Mouse (Mus musculus) heart, embryonic 13.5 days (tissue): ENCODE results near the gene Opalin. TPM values are rescaled to one million over a fixed set of nuclear protein-coding genes. Genes with fewer than 3 reads are reported as not detected.

Source experiments
- ATAC-seq: fragments of 200-750 bp; cut with Nextera tagmentation; 2 replicates; pipeline ENCODE4 v1.8.0; 2017; ENCODE audit warnings: moderate TSS enrichment; ENCODE audit not compliant: insufficient number of reproducible peaks, low FRiP score, low TSS enrichment; ENCODE audit errors: extremely low read depth
- H3K27ac ChIP-seq: fragments of 300-500 bp; sonication (generic); replicated peaks from 2 replicates; pipeline ENCODE4 v1.5.1; 2015; ENCODE audit warnings: moderate library complexity, mild to moderate bottlenecking, inconsistent platforms
- H3K27me3 ChIP-seq: fragments of 300-500 bp; sonication (generic); replicated peaks from 2 replicates; pipeline ENCODE4 v1.6.1; 2015; ENCODE audit warnings: mild to moderate bottlenecking, inconsistent platforms
- H3K36me3 ChIP-seq: fragments of 300-500 bp; sonication (generic); 2 replicates; pipeline ENCODE4 v1.6.1; 2015; ENCODE audit warnings: mild to moderate bottlenecking, inconsistent platforms
- H3K4me1 ChIP-seq: fragments of 300-500 bp; sonication (generic); 2 replicates; pipeline ENCODE4 v1.6.1; 2015; ENCODE audit warnings: inconsistent platforms
- H3K4me2 ChIP-seq: fragments of 300-500 bp; sonication (generic); 2 replicates; pipeline ENCODE4 v1.6.1; 2015; ENCODE audit warnings: inconsistent platforms, mild to moderate bottlenecking, moderate library complexity
- H3K4me3 ChIP-seq: fragments of 300-500 bp; sonication (generic); 2 replicates; pipeline ENCODE4 v1.5.1; 2015; ENCODE audit warnings: moderate library complexity, mild to moderate bottlenecking, inconsistent platforms
- H3K9ac ChIP-seq: fragments of 300-500 bp; sonication (generic); 2 replicates; pipeline ENCODE4 v1.6.1; 2015; ENCODE audit warnings: inconsistent platforms, mild to moderate bottlenecking, moderate library complexity
- H3K9me3 ChIP-seq: fragments of 300-500 bp; sonication (generic); 2 replicates; pipeline ENCODE4 v1.6.1; 2016; ENCODE audit warnings: inconsistent platforms
- WGBS: fragments of 180-500 bp; shearing (Covaris S2); methylation state at CpG from one replicate; pipeline ENCODE4 v1.1.7; 2015; ENCODE audit warnings: mixed read lengths; 5-methylcytosine and 5-hydroxymethylcytosine counted together
- polyA plus RNA-seq: library from polyadenylated mRNA; unstranded; fragments of >200 nt; fragmentation: Nextera tagmentation; extraction: Ambion mirVana; gene quantifications from 2 replicates; pipeline ENCODE4 v1.2.1, GENCODE M21; 2015

Opalin gene
- polyA plus RNA-seq, 1 experiment from 2014 or later: 0.15 TPM

DNA sequence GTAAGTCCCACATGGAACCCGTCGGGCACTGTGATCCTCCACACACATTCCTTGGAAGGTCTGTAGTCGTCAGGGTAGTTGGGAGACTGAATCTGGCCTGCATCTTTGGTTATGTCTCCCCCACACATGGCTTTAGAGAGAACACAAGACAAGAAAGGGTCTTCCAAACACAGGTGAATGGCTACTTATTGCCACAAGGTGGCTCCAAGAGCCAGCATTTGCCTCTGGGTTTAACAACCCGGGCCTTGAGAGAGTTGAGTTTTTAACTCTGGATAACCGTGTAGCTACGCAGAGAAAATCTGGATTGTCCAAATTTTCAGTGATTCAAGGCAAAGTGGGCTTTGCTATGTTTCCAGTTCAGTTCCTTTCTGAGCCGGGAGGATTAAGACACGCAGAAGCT is 28.0 kb upstream of the Opalin start:
- Histone ChIP-seq H3K9ac (no peak overlapping the region), H3K36me3 (no peaks in the 10 kb centered on the region), H3K4me1 (no peaks in the 10 kb centered on the region), H3K27ac (no peak overlapping the region), H3K9me3 (no peaks in the 10 kb centered on the region), H3K4me3 (no peak overlapping the region), H3K4me2 (no peak overlapping the region), H3K27me3 (peaks cover 15% of the 10 kb centered on the region; the same call in 1 of the 2 replicates)
- WGBS: 44% methylated on average over 8 of the region's 8 CpGs
- ATAC-seq: no peak

DNA sequence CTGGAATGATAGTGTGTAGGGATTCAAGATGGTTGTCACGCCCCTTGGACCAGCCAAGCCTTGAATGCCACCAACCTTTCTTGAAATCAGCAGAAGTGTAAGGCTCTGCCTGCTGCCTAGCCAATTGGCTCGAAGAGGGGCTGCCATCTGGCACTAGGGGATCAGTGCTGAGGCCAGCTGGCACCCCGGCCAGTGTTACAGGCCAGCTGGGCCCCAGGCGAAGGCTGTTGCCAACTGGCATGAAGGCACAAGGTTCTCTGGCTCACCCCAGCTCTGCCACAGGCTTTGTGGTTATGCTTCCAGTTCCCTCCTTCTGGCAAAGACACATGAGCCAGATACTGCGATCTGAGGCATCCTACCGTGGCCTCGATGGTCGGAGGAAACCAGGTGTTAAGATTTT is 24.5 kb upstream of the Opalin start:
- H3K4me2 ChIP-seq: no peak overlapping the region
- H3K4me3 ChIP-seq: no peak overlapping the region
- no peak for ATAC-seq
- WGBS: 79% methylated on average over 8 of the region's 8 CpGs
- H3K4me1 ChIP-seq: no peaks in the 10 kb centered on the region
- no peaks in the 10 kb centered on the region for H3K9me3 ChIP-seq
- no peaks in the 10 kb centered on the region for H3K36me3 ChIP-seq
- H3K27me3 ChIP-seq: peaks cover 14% of the 10 kb centered on the region; the same call in 1 of the 2 replicates
- no peak overlapping the region for H3K9ac ChIP-seq
- no peak overlapping the region for H3K27ac ChIP-seq

DNA sequence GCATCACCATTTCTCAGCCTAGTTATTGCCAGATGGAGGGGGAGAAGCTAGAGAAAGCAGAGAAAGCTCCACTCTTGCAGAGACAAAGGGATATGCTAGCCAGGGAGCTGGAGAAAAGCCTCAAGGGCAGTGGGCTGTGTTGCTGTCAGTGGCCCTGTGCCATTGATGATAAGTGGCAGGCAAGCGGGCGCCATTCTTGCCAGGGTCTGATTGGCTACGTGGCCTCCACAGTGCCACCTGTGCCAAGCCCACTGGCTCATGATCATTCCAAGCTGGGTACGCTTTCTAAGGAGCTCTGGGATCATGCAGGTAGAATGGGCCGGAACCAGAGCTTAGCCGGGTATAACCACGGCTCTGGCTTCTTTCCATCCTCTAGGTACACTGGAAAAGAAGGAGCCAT is 23.9 kb upstream of the Opalin start:
- ATAC-seq: no peak
- H3K27me3 ChIP-seq: peaks cover 16% of the 10 kb centered on the region; the same call in 1 of the 2 replicates
- WGBS: 91% methylated on average over 7 of the region's 7 CpGs
- no peaks in the 10 kb centered on the region for H3K9me3 ChIP-seq
- no peak overlapping the region for H3K9ac ChIP-seq
- no peaks in the 10 kb centered on the region for H3K4me1 ChIP-seq
- no peak overlapping the region for H3K4me3 ChIP-seq
- no peaks in the 10 kb centered on the region for H3K36me3 ChIP-seq
- no peak overlapping the region for H3K27ac ChIP-seq
- no peak overlapping the region for H3K4me2 ChIP-seq

DNA sequence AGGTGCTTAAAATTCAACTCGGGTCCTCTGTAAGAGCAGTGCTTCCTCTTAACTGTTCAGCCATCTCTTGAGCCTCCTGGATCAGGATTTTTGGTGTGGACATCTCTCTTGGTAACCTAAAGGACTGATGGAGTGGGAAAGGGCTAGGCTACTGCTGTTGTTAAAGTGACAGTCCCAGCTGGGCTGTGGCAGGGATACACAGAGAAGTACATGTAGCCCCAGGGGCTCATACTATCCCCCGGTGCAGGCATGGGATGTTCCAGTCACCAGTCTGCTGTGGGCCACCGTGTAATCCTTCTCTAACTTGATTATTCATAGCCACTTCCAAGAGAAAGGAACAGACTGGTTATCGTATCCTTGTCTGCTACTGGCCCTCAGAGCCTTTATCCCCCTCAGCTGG is 20.1 kb upstream of the Opalin start:
- Histone ChIP-seq H3K4me3 (no peak overlapping the region), H3K4me2 (no peak overlapping the region), H3K27me3 (0 out of 2 replicates have a peak, but pooled peaks cover 11% of the 10 kb centered on the region), H3K4me1 (no peaks in the 10 kb centered on the region), H3K9me3 (no peaks in the 10 kb centered on the region), H3K9ac (no peak overlapping the region), H3K27ac (no peak overlapping the region), H3K36me3 (no peaks in the 10 kb centered on the region)
- no peak for ATAC-seq
- WGBS: 54% methylated on average over 4 of the region's 4 CpGs

DNA sequence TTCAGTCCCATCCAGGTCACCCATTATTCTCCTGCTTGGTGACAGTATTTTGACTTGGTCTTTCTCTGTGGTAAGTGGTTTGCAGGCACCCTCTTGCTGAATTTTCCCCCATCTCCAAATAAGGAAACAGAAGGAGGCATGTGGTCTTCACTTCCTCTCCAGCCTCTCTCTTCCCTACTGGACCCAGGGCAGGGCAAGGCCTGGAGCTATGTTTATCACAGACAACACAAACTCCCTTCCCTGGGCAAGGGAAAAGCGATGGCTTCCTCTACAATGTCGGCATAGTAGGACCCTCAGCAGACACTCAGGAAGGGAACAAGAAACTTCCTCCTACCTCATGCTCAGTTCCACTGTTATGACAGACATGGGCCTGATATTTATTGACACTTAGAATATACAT is 15.0 kb upstream of the Opalin start:
- Histone ChIP-seq H3K27ac (no peak overlapping the region), H3K4me1 (peaks cover 4% of the 10 kb centered on the region; the same call in 1 of the 2 replicates), H3K27me3 (peaks cover 28% of the 10 kb centered on the region), H3K9me3 (no peaks in the 10 kb centered on the region), H3K4me3 (no peak overlapping the region), H3K36me3 (no peaks in the 10 kb centered on the region), H3K4me2 (no peak overlapping the region), H3K9ac (no peak overlapping the region)
- ATAC-seq: no peak
- WGBS: 55% methylated on average over 2 of the region's 2 CpGs

DNA sequence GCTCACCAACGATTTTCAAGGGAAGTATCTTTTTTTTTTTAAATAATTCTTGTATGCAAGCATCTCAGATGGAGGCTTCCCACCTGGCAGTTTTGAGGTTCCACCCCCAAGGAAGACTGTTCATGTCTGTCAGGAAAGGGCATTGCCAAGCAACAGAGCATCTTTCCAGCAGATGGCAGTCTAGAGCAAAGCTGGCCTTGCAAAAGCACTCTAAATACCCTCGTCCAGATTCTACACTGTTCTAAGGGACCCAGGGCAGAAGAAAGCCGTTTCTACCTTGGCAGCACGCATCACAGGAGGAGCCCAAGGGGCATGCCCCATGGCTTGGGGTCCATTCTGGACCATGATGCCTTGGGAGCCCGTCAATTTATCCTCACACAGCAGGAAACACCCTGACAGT is 12.9 kb upstream of the Opalin start:
- H3K27me3 ChIP-seq: peaks cover 27% of the 10 kb centered on the region
- H3K36me3 ChIP-seq: no peaks in the 10 kb centered on the region
- no peak overlapping the region for H3K4me3 ChIP-seq
- H3K27ac ChIP-seq: no peak overlapping the region
- ATAC-seq: no peak
- H3K4me1 ChIP-seq: peaks cover 4% of the 10 kb centered on the region; the same call in 1 of the 2 replicates
- H3K4me2 ChIP-seq: no peak overlapping the region
- 12% methylated on average over 5 of the region's 5 CpGs for WGBS
- H3K9me3 ChIP-seq: no peaks in the 10 kb centered on the region
- peak overlapping the region; percentile 33; the same call in 1 of the 2 replicates for H3K9ac ChIP-seq

DNA sequence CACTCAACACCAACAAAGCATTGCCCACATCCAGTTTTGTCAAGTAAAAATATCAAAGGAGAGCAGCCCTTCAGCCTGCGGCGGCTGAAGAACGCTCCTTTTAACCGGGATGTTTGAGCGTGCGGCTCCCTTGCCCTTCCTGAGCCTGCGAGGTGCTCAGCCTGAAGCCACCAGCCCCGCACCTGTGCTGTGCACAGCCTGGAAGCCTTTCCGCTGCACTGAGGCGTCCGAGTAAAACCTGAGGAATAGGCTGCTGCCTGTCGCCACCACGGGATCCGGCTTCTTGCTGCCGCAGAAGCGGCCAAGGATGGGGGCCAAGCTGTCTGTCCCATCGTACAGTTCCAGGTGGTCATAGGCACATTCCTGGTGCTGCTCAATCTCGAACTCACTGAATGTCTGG is 11.6 kb upstream of the Opalin start:
- Histone ChIP-seq H3K27me3 (peaks cover 30% of the 10 kb centered on the region), H3K9ac (peak overlapping the region; percentile 33; the same call in 1 of the 2 replicates), H3K9me3 (no peaks in the 10 kb centered on the region), H3K36me3 (no peaks in the 10 kb centered on the region), H3K4me2 (peak overlapping the region; percentile 41), H3K4me3 (peak overlapping the region; percentile 5; the same call in 1 of the 2 replicates), H3K27ac (no peak overlapping the region), H3K4me1 (peaks cover 4% of the 10 kb centered on the region; the same call in 1 of the 2 replicates)
- WGBS: 34% methylated on average over 18 of the region's 18 CpGs
- ATAC-seq: no peak

DNA sequence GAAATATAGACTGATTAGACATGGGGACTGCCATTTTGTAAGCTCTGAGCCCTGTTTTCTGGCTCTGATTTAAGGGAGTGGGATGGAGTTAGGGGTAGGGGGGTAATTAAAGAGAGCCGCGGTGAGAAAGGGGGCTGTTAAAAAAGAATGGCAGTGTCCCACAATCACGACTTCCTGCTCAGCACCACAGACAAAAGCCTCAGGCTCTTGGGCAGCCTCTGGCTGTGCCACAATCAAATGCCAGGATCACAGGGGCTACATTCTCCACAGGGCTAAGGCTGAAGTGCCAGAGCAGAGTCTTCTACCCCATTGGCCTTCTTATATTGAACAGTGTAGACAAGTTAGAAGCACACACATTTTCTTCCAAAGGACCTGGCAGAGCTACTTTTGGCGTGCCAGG is 11.0 kb upstream of the Opalin start:
- Histone ChIP-seq H3K4me3 (no peak overlapping the region), H3K27me3 (peaks cover 30% of the 10 kb centered on the region), H3K4me1 (peaks cover 4% of the 10 kb centered on the region; the same call in 1 of the 2 replicates), H3K4me2 (no peak overlapping the region), H3K27ac (no peak overlapping the region), H3K9me3 (no peaks in the 10 kb centered on the region), H3K36me3 (no peaks in the 10 kb centered on the region), H3K9ac (no peak overlapping the region)
- no peak for ATAC-seq
- WGBS: 60% methylated on average over 4 of the region's 4 CpGs

DNA sequence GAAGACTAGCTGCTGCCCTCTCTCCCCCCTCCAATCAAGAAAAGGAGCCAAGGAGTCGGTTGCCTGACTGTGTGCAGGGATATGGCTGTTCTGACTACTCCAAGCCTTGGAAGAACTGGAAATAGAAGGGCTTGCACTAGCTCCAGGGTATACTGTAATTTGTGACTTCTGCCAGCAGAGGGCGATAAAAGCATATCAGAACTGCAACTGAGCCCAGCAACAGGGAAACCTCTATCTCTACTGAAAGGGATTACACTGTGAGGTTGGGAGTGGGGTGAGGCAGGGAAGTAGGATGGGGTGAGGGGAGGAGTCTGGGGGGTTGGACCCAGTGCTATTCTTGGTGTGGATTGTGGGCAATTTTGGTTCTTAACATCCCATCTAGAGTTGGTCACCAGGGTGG is 9.8 kb upstream of the Opalin start:
- Histone ChIP-seq H3K4me2 (no peak overlapping the region), H3K27me3 (peaks cover 30% of the 10 kb centered on the region), H3K36me3 (no peaks in the 10 kb centered on the region), H3K4me1 (peaks cover 11% of the 10 kb centered on the region), H3K27ac (no peak overlapping the region), H3K4me3 (no peak overlapping the region), H3K9me3 (no peaks in the 10 kb centered on the region), H3K9ac (no peak overlapping the region)
- ATAC-seq: no peak
- WGBS: 3% methylated on average over 2 of the region's 2 CpGs

DNA sequence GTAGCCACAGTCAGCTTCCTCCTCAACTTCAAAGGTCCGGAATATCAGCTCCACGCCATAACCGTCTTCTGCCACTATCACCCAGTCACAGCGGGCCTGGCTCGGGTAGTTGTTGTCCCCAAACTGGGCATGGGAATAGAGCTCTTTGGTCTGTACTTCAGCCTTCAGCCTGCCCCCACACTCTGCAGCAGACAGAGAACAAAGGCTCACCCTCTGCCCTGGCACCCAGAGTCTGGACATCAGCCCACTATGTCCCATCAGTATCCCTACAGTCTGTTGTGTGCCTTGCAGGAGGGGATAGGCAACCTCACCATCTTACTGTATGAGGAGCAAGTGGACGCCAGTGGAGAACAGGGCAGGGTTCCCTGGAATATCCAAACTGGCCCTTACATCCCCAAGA is 9.4 kb upstream of the Opalin start:
- Histone ChIP-seq H3K36me3 (no peaks in the 10 kb centered on the region), H3K9ac (no peak overlapping the region), H3K4me3 (no peak overlapping the region), H3K9me3 (no peaks in the 10 kb centered on the region), H3K4me1 (peaks cover 15% of the 10 kb centered on the region), H3K4me2 (no peak overlapping the region), H3K27ac (no peak overlapping the region), H3K27me3 (peaks cover 30% of the 10 kb centered on the region)
- ATAC-seq: no peak
- WGBS: 58% methylated on average over 6 of the region's 6 CpGs

DNA sequence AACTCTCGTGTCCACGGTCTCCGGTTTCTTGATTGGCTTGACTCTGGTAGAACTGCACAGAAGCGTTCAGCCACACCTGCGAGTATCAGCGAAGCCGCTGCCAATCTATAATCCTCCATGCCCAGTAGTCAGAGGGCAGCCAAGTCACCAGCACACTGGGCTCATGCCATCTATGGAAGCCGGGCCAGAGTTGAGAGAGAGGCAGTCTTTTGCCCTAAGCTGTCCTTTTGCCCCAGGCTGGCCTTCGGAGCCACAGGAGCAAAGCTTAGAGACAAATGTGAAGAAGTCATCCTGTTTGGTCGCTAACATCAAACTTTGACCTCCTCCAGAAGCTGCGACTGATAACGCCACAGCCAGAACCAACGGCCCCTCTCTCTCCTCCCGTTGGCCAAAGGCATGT is 6.7 kb upstream of the Opalin start:
- Histone ChIP-seq H3K4me1 (peaks cover 18% of the 10 kb centered on the region), H3K36me3 (no peaks in the 10 kb centered on the region), H3K9me3 (no peaks in the 10 kb centered on the region), H3K4me2 (no peak overlapping the region), H3K27ac (no peak overlapping the region), H3K27me3 (peaks cover 21% of the 10 kb centered on the region), H3K9ac (no peak overlapping the region), H3K4me3 (no peak overlapping the region)
- WGBS: 75% methylated on average over 14 of the region's 14 CpGs
- no peak for ATAC-seq

DNA sequence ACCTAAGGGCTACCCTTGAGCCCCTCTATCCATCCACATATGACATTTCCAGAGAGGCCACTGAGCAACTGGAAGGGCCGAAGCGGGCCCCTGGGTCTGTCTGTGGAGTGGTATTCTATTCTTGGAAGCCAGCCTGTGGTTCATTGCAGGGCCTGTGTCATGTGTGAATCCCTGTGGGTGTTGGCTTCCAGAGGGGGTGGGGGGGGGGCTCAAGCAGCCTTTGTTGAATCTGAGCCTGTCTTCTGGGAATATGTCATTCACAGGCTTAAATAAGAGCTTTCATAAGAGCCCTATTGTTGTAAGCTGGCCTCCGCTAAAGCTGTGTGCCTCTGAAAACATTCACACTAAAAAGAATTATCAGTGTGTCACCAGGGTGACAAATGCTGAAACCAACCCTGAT is 4.7 kb upstream of the Opalin start:
- ATAC-seq: 0 out of 2 replicates have a peak, but pooled peaks have one; percentile 24
- H3K27me3 ChIP-seq: 0 out of 2 replicates have a peak, but pooled peaks cover 7% of the 10 kb centered on the region
- 0 out of 2 replicates have a peak overlapping the region, but pooled peaks have one; percentile 24 for H3K4me2 ChIP-seq
- 26% methylated on average over 3 of the region's 3 CpGs for WGBS
- H3K4me1 ChIP-seq: peaks cover 14% of the 10 kb centered on the region
- H3K27ac ChIP-seq: peak overlapping the region; percentile 69
- H3K4me3 ChIP-seq: no peak overlapping the region
- H3K36me3 ChIP-seq: no peaks in the 10 kb centered on the region
- no peaks in the 10 kb centered on the region for H3K9me3 ChIP-seq
- no peak overlapping the region for H3K9ac ChIP-seq
